Mouse (Mus musculus) kidney, embryonic 14.5 days (tissue): Measurements from ENCODE around the gene Extl1. TPM values are rescaled to one million over a fixed set of nuclear protein-coding genes. Genes with fewer than 3 reads are reported as not detected.

Experiments used
- ATAC-seq: fragments of 200-750 bp; cut with Nextera tagmentation; 2 replicates; pipeline ENCODE4 v1.8.0; 2017; ENCODE audit warnings: moderate number of reproducible peaks, mild to moderate bottlenecking, moderate TSS enrichment, moderate library complexity; ENCODE audit not compliant: low FRiP score, low TSS enrichment
- H3K27ac ChIP-seq: fragments of 300-500 bp; sonication (generic); 2 replicates; pipeline ENCODE4 v1.5.1; 2014; ENCODE audit warnings: low read depth, mild to moderate bottlenecking, low read length, moderate library complexity, mixed read lengths
- H3K27me3 ChIP-seq: fragments of 300-500 bp; sonication (generic); 2 replicates; pipeline ENCODE4 v1.6.1; 2014; ENCODE audit warnings: mild to moderate bottlenecking, low read length; ENCODE audit not compliant: control insufficient read depth, insufficient read depth
- H3K36me3 ChIP-seq: fragments of 300-500 bp; sonication (generic); 2 replicates; pipeline ENCODE4 v1.6.1; 2014; ENCODE audit warnings: low read length, mixed read lengths; ENCODE audit not compliant: control insufficient read depth, insufficient read depth
- H3K4me1 ChIP-seq: fragments of 300-500 bp; sonication (generic); 2 replicates; pipeline ENCODE4 v1.6.1; 2014; ENCODE audit warnings: low read length, mixed read lengths; ENCODE audit not compliant: control insufficient read depth, insufficient read depth
- H3K4me2 ChIP-seq: fragments of 300-500 bp; sonication (generic); replicated peaks from 2 replicates; pipeline ENCODE4 v1.6.1; 2014; ENCODE audit warnings: low read depth, mild to moderate bottlenecking, low read length
- H3K4me3 ChIP-seq: fragments of 300-500 bp; sonication (generic); 2 replicates; pipeline ENCODE4 v1.5.1; 2014; ENCODE audit warnings: mild to moderate bottlenecking, low read length
- H3K9ac ChIP-seq: fragments of 300-500 bp; sonication (generic); 2 replicates; pipeline ENCODE4 v1.6.1; 2014; ENCODE audit warnings: low read depth, mild to moderate bottlenecking, low read length, moderate library complexity
- H3K9me3 ChIP-seq: fragments of 300-500 bp; sonication (generic); 2 replicates; pipeline ENCODE4 v1.6.1; 2016; ENCODE audit warnings: low read length; ENCODE audit not compliant: control insufficient read depth
- WGBS: fragments of 180-500 bp; shearing (Covaris S2); extraction: QIAGEN DNeasy Blood & Tissue Kit; methylation state at CpG from one replicate; pipeline ENCODE4 v1.1.7; 2014; 5-methylcytosine and 5-hydroxymethylcytosine counted together
- polyA plus RNA-seq: library from polyadenylated mRNA; unstranded; fragments of >200 nt; fragmentation: Nextera tagmentation; extraction: Ambion mirVana; gene quantifications from 2 replicates; pipeline ENCODE4 v1.2.1, GENCODE M21; 2014

Gene Extl1
- polyA plus RNA-seq, 1 experiment from 2014 or later = 0.23 TPM

DNA sequence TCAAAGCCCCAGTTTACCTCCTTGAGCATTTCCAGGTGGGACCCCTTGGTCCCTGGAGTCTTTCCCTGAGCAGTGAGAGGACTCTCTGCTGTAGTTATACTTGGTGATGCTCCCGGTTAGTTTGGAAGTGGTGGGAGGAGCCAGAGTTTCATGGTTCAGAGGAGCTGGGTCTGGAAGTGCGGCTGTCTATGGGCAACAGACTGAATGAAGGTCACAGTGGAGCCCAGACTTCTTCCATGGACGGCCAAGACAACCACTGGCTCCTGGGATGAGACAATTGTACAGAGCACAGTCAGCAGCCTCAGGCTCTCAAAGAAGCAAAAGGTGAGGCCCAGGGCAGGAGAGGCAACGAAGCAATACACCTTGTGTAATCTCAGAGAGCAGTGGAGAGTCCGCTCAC lies 53.4 kb downstream of the Extl1 start:
- H3K9ac ChIP-seq = no peak overlapping the region
- 55% methylated on average over 5 of the region's 5 CpGs for WGBS
- ATAC-seq = no peak
- no peaks in the 10 kb centered on the region for H3K36me3 ChIP-seq
- no peaks in the 10 kb centered on the region for H3K9me3 ChIP-seq
- 0 out of 2 replicates have a peak, but pooled peaks cover 4% of the 10 kb centered on the region for H3K4me1 ChIP-seq
- H3K4me2 ChIP-seq = no peak overlapping the region
- no peak overlapping the region for H3K4me3 ChIP-seq
- H3K27ac ChIP-seq = no peak overlapping the region
- H3K27me3 ChIP-seq = no peaks in the 10 kb centered on the region

DNA sequence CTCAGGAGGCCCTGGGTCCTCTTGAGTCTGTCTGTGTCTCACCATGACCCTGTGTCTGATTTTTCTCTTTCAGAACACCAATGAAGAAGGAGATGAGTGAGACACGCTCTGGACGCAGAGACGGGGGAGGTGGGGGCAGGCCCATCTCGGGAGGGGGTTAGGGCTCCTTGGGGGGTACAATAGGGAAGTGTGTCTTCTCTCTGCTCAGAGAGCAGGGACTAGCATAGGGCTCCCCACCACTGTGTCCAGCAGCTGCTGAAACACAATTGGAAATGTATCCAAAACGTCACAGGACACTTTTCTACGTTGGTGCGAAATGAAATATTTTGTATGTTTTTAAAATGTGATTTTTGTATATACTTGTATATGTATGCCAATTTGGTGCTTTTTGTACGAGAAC lies 54.8 kb downstream of the Extl1 start:
- no peaks in the 10 kb centered on the region for H3K9me3 ChIP-seq
- H3K9ac ChIP-seq = no peak overlapping the region
- H3K36me3 ChIP-seq = no peaks in the 10 kb centered on the region
- H3K4me2 ChIP-seq = no peak overlapping the region
- 91% methylated on average over 8 of the region's 8 CpGs for WGBS
- H3K4me1 ChIP-seq = 0 out of 2 replicates have a peak, but pooled peaks cover 4% of the 10 kb centered on the region
- no peak overlapping the region for H3K4me3 ChIP-seq
- no peak overlapping the region for H3K27ac ChIP-seq
- no peaks in the 10 kb centered on the region for H3K27me3 ChIP-seq
- no peak for ATAC-seq

GRCm38 (mm10) chr4:134328151-134328550 lies 55.5 kb downstream of the Extl1 start:
- Histone ChIP-seq H3K9ac (no peak overlapping the region), H3K27me3 (no peaks in the 10 kb centered on the region), H3K4me3 (no peak overlapping the region), H3K36me3 (no peaks in the 10 kb centered on the region), H3K27ac (no peak overlapping the region), H3K4me1 (0 out of 2 replicates have a peak, but pooled peaks cover 4% of the 10 kb centered on the region), H3K4me2 (no peak overlapping the region), H3K9me3 (no peaks in the 10 kb centered on the region)
- WGBS = 51% methylated on average over 8 of the region's 8 CpGs
- ATAC-seq = no peak

DNA sequence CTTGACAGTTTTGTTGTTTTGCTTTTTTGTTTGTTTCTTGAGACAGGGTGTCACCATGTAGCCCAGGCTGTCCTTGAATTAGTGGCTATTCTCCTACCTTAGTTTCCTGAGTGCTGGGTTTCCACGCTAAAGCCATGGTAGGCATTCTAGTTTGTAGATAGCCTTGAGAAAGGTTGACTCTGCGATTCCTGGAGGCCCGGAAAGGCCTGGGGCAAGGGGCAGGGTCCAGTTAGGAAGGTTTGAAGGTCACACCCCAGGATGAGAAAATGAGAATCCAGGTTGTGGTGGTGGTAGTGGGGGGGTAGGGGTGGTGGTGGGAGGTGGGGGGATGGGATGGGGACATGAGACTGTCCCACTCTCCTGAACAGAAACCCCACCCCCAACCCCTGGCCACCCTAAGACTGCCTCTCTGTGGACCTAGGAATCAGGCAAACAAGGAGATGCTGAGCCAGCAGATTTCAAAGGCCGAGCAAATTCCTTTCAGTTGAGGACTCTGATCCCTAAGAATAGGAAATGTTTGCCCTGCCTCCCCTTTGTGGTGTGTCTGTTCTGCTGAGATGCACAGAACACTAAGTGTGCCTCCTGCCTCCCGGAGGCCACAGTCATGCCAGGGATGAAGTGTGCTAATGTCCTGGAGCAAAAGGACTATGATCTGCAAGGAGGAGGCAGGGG lies 56.7 kb downstream of the Extl1 start:
- peak overlapping the region; percentile 37; the same call in 1 of the 2 replicates for H3K27ac ChIP-seq
- WGBS = 64% methylated on average over 5 of the region's 5 CpGs
- no peaks in the 10 kb centered on the region for H3K36me3 ChIP-seq
- H3K4me3 ChIP-seq = no peak overlapping the region
- H3K9me3 ChIP-seq = no peaks in the 10 kb centered on the region
- 0 out of 2 replicates have a peak, but pooled peaks cover 4% of the 10 kb centered on the region for H3K4me1 ChIP-seq
- no peak for ATAC-seq
- no peak overlapping the region for H3K4me2 ChIP-seq
- H3K27me3 ChIP-seq = no peaks in the 10 kb centered on the region
- no peak overlapping the region for H3K9ac ChIP-seq

GRCm38 (mm10) chr4:134324655-134325054 lies 59.0 kb downstream of the Extl1 start:
- H3K4me2 ChIP-seq = no peak overlapping the region
- 67% methylated on average over 5 of the region's 5 CpGs for WGBS
- H3K27ac ChIP-seq = no peak overlapping the region
- no peak overlapping the region for H3K4me3 ChIP-seq
- no peak overlapping the region for H3K9ac ChIP-seq
- H3K27me3 ChIP-seq = no peaks in the 10 kb centered on the region
- 0 out of 2 replicates have a peak, but pooled peaks cover 4% of the 10 kb centered on the region for H3K4me1 ChIP-seq
- H3K36me3 ChIP-seq = no peaks in the 10 kb centered on the region
- no peaks in the 10 kb centered on the region for H3K9me3 ChIP-seq
- ATAC-seq = no peak

- ATAC-seq = no peak
- Histone ChIP-seq H3K36me3 (no peaks in the 10 kb centered on the region), H3K9me3 (no peaks in the 10 kb centered on the region), H3K4me1 (no peaks in the 10 kb centered on the region), H3K4me2 (no peak overlapping the region), H3K27me3 (no peaks in the 10 kb centered on the region), H3K27ac (no peak overlapping the region), H3K4me3 (no peak overlapping the region), H3K9ac (no peak overlapping the region)
- WGBS = 64% methylated on average over 3 of the region's 3 CpGs
These were observed 62.1 kb downstream of the Extl1 start for GRCm38 (mm10) chr4:134321524-134321923.

GRCm38 (mm10) chr4:134319674-134320073 lies 64.0 kb downstream of the Extl1 start:
- 67% methylated on average over 5 of the region's 5 CpGs for WGBS
- no peaks in the 10 kb centered on the region for H3K36me3 ChIP-seq
- H3K4me1 ChIP-seq = peaks cover 2% of the 10 kb centered on the region; the same call in 1 of the 2 replicates
- no peaks in the 10 kb centered on the region for H3K9me3 ChIP-seq
- H3K27me3 ChIP-seq = no peaks in the 10 kb centered on the region
- no peak overlapping the region for H3K4me3 ChIP-seq
- no peak overlapping the region for H3K9ac ChIP-seq
- no peak overlapping the region for H3K27ac ChIP-seq
- H3K4me2 ChIP-seq = no peak overlapping the region
- no peak for ATAC-seq

GRCm38 (mm10) chr4:134319074-134319473 lies 64.6 kb downstream of the Extl1 start:
- no peaks in the 10 kb centered on the region for H3K9me3 ChIP-seq
- no peak overlapping the region for H3K9ac ChIP-seq
- no peak overlapping the region for H3K4me3 ChIP-seq
- peaks cover 4% of the 10 kb centered on the region; the same call in 1 of the 2 replicates for H3K4me1 ChIP-seq
- ATAC-seq = no peak
- H3K4me2 ChIP-seq = no peak overlapping the region
- H3K27me3 ChIP-seq = no peaks in the 10 kb centered on the region
- 85% methylated on average over 5 of the region's 5 CpGs for WGBS
- no peak overlapping the region for H3K27ac ChIP-seq
- no peaks in the 10 kb centered on the region for H3K36me3 ChIP-seq

DNA sequence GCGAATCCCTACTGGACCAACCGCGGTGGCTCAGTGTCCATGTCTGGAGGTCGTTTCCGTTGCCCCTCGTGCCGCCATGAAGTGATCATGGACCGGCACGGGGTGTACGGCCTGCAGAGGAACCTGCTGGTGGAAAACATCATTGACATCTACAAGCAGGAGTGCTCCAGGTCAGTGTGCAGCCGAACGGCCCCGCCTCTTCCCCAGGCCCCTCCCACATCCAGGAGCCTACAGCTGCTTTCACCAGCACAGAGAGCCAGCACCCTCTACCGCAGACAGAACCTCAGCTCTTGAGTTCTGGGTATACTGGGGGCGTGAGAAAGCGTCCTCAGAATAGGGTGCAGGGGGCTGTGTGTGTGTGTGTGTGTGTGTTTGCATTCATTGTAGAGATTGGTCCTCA lies 67.3 kb downstream of the Extl1 start:
- Histone ChIP-seq H3K9ac (no peak overlapping the region), H3K27ac (no peak overlapping the region), H3K4me1 (peaks cover 4% of the 10 kb centered on the region; the same call in 1 of the 2 replicates), H3K9me3 (no peaks in the 10 kb centered on the region; the same call in 1 of the 2 replicates), H3K27me3 (no peaks in the 10 kb centered on the region), H3K4me3 (no peak overlapping the region), H3K4me2 (no peak overlapping the region), H3K36me3 (no peaks in the 10 kb centered on the region)
- ATAC-seq = no peak
- WGBS = 50% methylated on average over 16 of the region's 16 CpGs
